Mouse (Mus musculus) brain, embryonic 14.5 days (tissue): ENCODE data around the gene Comt. TPM values are rescaled to one million over a fixed set of nuclear protein-coding genes. Genes with fewer than 3 reads are reported as not detected.

Experiments
- DNase-seq: peaks from one replicate; pipeline ENCODE4 v3.0.0-alpha.2; 2011; ENCODE audit warnings: low read depth
- CTCF ChIP-seq: fragments of 200-500 bp; IDR thresholded peaks from 2 replicates; pipeline ENCODE4 v1.5.1; 2012; ENCODE audit warnings: inconsistent platforms, mild to moderate bottlenecking, moderate library complexity, borderline replicate concordance; ENCODE audit not compliant: insufficient read depth, insufficient read length; ENCODE audit errors: extremely low read depth
- POLR2A ChIP-seq: fragments of 200-500 bp; IDR thresholded peaks from 2 replicates; pipeline ENCODE4 v1.6.1; 2012; ENCODE audit warnings: mild to moderate bottlenecking, inconsistent platforms, borderline replicate concordance; ENCODE audit not compliant: poor library complexity, insufficient read depth, insufficient read length, severe bottlenecking; ENCODE audit errors: extremely low read depth
- polyA plus RNA-seq: library from polyadenylated mRNA; depleted of rRNA; stranded (reverse); fragments of >200 nt; gene quantifications from 2 replicates; pipeline ENCODE4 v1.2.3, GENCODE M21; 2012

Comt gene
- polyA plus RNA-seq, 1 experiment = 73.8 TPM

- DNase-seq = no peak
- TF ChIP-seq POLR2A (no peak), CTCF (no peak)
Measured at GRCm38 (mm10) chr16:18429641-18430040, 3.0 kb upstream of the Comt start.

DNA sequence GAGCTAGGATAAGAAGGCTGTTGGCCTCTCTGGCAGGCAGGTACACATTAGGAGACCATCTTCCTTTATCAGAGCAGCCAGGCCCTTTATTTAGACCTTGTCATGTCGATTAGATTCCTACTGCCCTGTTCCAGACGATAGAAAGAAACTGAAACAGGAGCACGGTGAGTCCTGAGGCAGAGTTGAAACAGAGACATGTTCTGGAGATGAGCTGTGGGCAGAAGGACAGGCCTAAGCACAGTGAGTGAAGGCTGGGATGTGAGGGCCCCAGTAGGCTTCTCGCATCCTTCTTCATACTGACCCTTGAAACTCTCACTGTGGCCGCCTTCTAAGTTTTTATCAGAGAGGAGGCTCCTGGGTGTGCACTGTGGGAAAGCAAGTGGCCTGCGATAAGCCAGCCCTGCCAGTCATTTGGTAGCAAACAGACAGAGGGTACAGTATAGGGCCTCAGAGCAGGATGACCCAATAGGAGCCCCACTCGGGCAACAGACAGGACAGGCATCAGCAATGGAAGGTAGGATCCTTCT, 1.9 kb upstream of the Comt start:
- no peak for TF ChIP-seq CTCF
- no peak for TF ChIP-seq POLR2A
- DNase-seq = no peak

DNA sequence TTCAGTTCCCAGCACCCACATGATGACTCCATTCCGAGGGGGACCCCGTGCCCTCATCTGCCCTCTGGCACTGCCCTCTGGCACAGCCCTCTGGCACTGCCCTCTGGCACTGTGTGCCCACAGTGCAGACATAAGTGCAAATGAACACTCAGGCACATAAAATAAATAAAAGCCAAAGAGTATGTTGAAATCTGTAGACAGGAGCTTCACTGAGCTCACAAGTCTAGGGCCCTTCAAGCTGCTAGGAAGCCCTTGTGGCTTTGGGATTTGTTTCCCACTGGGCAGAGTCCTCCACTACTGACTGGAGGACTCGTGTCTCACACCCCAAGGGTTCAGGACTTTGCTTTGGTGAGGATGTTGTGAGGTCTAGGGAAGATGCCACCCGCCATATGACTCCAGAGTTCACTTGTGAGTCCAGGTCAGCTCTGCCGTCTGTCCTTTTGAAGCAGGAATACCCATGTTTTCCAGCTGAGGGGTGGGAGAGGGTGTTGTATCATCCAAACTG, 1.4 kb upstream of the Comt start:
- DNase-seq = no peak
- TF ChIP-seq POLR2A = no peak
- TF ChIP-seq CTCF = no peak

GRCm38 (mm10) chr16:18426215-18426791, 349 bp downstream of the Comt start, which contains the start of gene Txnrd2:
Gene Txnrd2 (plus strand): TSS chr16:18426384.
- peak; percentile 16; the same call in 1 of the 2 replicates for TF ChIP-seq CTCF
- TF ChIP-seq POLR2A = peak; percentile 42; the same call in 1 of the 2 replicates
- peak; percentile 65 for DNase-seq

GRCm38 (mm10) chr16:18425475-18426214, 1.0 kb downstream of the Comt start:
- DNase-seq = no peak
- TF ChIP-seq CTCF (no peak), POLR2A (no peak)

DNA sequence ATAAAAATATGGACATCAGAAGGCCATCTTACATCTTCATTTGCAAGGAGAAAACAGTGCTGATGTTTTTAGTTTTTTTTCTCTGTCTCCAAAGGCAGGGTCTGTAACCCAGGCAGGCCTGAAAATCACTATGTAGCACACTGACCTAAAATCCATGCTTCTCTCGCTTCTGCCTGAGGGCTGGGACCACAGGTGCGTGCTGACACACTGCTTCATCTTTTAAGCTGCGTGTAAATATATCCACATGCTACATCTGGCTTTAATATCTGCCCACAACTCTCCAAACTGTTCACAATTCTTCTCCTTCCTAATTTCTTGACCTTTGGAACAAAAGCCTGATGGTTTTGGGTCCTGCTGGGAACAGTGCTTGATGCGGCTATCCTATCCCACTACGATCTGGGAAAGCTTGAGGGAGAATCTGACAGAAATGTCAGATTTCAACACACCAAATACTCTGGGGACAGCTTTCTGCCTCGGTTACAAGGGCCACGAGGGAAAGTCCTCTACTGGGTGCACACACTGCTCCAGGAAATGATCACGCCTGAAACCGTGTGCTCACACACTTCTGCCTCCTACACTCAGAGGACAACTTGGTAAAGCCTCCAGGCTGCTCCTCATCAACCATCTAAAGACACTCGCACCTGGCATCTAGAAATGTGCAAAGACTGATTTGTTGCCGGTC, 2.1 kb downstream of the Comt start:
- no peak for TF ChIP-seq POLR2A
- TF ChIP-seq CTCF = no peak
- DNase-seq = no peak

- no peak for DNase-seq
- TF ChIP-seq CTCF (no peak), POLR2A (no peak)
Measured at GRCm38 (mm10) chr16:18423915-18424265, 2.8 kb downstream of the Comt start.

- no peak for DNase-seq
- no peak for TF ChIP-seq POLR2A
- TF ChIP-seq CTCF = no peak
Measured at GRCm38 (mm10) chr16:18423203-18423914, 3.3 kb downstream of the Comt start.

DNA sequence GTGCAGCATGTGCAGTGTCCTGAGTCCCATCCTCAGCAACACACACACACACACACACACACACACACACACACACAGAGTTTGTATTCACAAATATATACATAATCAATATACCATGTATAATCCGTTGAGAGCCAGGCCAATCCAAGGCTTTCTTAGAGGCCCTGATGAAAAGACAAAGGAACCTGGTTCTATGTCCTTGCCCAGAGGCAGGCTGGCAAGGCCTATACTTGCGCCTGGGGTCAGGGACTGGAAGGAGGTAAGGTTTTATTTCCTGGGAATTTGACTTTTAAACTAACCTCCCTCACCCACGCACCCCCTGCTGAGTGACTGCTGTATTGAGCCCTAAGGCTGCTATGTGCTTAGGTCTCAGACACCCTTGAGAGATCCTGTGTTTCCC, 6.1 kb downstream of the Comt start:
- TF ChIP-seq POLR2A (no peak), CTCF (no peak)
- no peak for DNase-seq

DNA sequence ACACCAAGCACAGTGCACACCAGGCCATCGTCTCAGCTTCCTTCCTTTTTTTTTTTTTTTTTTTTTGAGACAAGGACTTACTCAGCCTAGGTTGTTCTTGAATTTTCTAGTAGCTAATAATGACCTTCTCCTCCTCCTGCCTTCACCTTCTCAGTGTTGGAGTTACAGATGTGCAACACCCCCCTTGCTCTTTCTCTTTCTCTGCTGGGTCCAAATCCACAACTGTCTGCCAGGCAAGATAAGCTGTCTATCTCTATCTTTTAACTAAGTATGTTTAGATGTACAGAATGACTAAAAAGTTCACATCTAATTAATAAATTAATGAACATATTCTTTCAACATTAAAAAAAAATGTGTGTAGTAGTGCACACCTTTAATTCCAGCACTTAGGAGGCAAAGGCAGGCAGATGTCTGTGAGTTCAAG, 7.0 kb downstream of the Comt start:
- TF ChIP-seq POLR2A (no peak), CTCF (no peak)
- no peak for DNase-seq
